Mouse (Mus musculus): ENCODE measurements around the gene Htr3a. TPM values are rescaled to one million over a fixed set of nuclear protein-coding genes. Genes with fewer than 3 reads are reported as not detected.

The Htr3a gene
- 2.7 and 7.7 TPM in 2 replicates for polyA plus RNA-seq (2016; fragmentation: Nextera tagmentation; extraction: Ambion mirVana)

DNA sequence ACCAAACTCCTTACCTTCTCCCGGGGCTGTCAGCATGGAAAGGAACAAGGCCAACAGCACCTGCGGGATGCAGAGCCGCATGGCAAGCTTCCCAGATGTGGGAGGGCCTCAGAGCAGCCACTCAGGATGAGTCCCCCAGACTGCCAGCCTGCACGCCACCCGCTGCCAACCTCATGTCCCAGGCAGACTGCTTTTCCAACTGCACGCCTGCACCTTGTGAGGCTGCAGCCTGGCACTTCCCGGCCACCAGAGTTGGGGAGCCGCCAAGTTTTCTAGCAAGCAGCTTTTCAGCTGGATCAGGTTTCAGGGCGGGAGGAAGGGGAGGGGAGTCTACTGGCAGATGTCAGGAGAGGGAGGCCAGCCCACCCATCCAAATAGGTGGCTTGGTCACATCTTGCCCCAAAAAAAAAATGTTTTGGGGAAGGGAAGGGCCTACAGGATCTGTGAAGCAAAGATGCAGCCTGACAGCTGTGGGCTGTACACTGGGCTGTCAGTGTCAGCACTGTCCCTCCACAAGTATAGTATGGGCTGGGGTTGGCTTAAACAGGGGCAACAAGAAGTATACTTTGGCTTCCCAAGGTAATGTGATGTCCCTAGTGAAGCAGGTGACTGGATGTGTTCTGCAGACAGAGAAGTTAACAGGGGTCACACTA is at the start of gene Htr3a:
Gene Htr3a, minus strand, starts transcription at position 215 of the 653 bp plus-strand sequence.
- DNase-seq (ENCODE audit: low spot score) = peak; percentile 31
- peak within 1 kb of the TSS; percentile 13; the same call in 1 of the 2 replicates for H3K4me3 ChIP-seq
- no peaks in the 10 kb centered on the region for H3K36me3 ChIP-seq
- no peaks in the 10 kb centered on the region for H3K9me3 ChIP-seq
- H3K4me1 ChIP-seq (replicated peaks) = peaks cover 9% of the 10 kb centered on the region
- H3K27me3 ChIP-seq (ENCODE audit: insufficient read depth, poor library complexity, severe bottlenecking) = peaks cover 20% of the 10 kb centered on the region
- 4% methylated on average over 9 of the region's 9 CpGs for WGBS
- no peak within 1 kb of the TSS; the same call in 1 of the 2 replicates for H3K27ac ChIP-seq

DNA sequence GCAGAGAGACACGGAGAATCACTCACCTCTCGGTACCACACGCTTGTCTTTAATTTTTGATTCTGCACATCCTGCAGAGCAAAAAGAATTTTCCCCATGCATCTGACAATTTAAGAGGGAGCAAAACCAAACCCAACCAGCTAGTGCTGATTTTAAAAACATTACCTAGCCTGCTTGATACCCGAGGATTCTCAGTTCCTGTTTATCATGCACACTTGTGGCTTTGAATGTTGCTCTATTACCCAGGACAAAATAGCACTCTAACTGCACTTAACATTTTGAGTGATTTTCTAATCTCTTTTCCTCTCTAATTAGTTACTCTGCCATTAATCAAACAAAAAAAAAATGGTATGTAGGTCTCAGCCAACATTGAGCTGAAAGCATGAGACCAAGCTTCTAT is 36.7 kb upstream of the Htr3a start:
- no peak overlapping the region for H3K4me3 ChIP-seq
- H3K27ac ChIP-seq = no peak overlapping the region
- H3K36me3 ChIP-seq = no peaks in the 10 kb centered on the region
- H3K27me3 ChIP-seq (ENCODE audit: insufficient read depth, poor library complexity, severe bottlenecking) = no peaks in the 10 kb centered on the region
- no peak for DNase-seq (ENCODE audit: low spot score)
- H3K9me3 ChIP-seq = no peaks in the 10 kb centered on the region
- H3K4me1 ChIP-seq (replicated peaks) = no peaks in the 10 kb centered on the region
- 93% methylated on average over 4 of the region's 4 CpGs for WGBS

DNA sequence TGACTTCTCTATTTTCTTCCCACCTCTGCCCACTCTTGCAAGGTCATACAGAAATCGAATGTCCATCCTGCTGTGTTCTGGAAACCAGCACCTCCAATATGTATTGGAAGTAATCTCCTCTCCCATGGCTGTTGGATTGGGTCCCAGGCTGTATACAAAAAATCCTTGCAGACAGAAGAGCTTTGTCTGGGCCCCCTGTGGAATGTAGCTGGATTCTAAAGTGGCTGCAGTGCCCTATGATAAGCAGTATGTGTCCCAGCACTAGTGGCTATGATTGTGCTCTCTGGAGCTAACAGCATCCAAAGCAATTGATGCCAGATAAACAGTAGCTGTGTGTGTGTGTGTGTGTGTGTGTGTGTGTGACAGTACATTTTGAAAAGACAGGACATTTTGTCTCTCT is 31.4 kb upstream of the Htr3a start:
- no peak overlapping the region for H3K27ac ChIP-seq
- no peaks in the 10 kb centered on the region for H3K27me3 ChIP-seq (ENCODE audit: insufficient read depth, poor library complexity, severe bottlenecking)
- H3K9me3 ChIP-seq = no peaks in the 10 kb centered on the region
- no peak overlapping the region for H3K4me3 ChIP-seq
- H3K4me1 ChIP-seq (replicated peaks) = no peaks in the 10 kb centered on the region
- 88% methylated on average over 1 of the region's 1 CpGs for WGBS
- no peak for DNase-seq (ENCODE audit: low spot score)
- no peaks in the 10 kb centered on the region for H3K36me3 ChIP-seq

DNA sequence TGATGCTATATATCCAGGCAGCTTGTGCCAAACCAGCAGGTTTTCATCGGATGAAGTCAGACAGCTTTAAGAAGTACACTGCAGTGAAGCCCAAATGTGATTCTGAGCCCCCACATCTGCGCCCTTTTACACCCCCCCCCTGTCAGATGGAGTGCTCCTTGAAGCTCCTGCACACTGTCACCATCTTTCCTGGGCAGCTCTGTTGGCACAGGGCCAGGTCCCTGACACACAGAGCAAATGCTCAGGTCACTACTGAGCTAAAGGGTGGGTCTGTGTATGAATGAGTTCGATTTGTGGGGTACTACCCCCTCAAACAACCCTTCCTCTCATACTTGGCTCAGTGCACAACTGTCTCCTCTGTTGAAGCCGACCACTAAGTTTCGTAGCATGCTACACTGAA is 18.5 kb upstream of the Htr3a start:
- Histone ChIP-seq H3K36me3 (no peaks in the 10 kb centered on the region), H3K27ac (no peak overlapping the region), H3K9me3 (no peaks in the 10 kb centered on the region), H3K4me3 (no peak overlapping the region), H3K27me3 (ENCODE audit: insufficient read depth, poor library complexity, severe bottlenecking) (peaks cover 5% of the 10 kb centered on the region), H3K4me1 (replicated peaks) (peaks cover 10% of the 10 kb centered on the region; the same call in 1 of the 2 replicates)
- no peak for DNase-seq (ENCODE audit: low spot score)
- 87% methylated on average over 5 of the region's 5 CpGs for WGBS

DNA sequence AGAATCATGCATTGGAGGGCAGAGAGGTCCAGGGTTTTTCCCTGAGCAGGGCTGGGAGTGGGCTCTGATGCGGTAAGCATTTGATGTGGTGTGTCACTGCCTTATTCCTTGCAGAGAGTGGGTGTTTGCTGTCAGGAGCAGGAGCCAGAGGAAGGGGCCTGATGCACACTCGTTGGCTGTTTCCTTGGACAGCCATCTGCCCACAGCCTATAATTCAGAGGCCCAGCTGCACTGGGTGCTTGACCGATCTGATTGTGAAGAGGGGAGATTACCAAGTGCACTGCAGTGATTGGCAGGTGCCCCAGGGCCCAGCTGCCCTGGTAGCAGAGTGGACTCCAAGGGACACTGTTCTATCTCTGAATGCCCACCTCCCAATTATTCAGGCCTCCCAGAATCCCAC is 17.9 kb upstream of the Htr3a start:
- 74% methylated on average over 3 of the region's 3 CpGs for WGBS
- no peak for DNase-seq (ENCODE audit: low spot score)
- peak overlapping the region; percentile 46 for H3K27ac ChIP-seq

DNA sequence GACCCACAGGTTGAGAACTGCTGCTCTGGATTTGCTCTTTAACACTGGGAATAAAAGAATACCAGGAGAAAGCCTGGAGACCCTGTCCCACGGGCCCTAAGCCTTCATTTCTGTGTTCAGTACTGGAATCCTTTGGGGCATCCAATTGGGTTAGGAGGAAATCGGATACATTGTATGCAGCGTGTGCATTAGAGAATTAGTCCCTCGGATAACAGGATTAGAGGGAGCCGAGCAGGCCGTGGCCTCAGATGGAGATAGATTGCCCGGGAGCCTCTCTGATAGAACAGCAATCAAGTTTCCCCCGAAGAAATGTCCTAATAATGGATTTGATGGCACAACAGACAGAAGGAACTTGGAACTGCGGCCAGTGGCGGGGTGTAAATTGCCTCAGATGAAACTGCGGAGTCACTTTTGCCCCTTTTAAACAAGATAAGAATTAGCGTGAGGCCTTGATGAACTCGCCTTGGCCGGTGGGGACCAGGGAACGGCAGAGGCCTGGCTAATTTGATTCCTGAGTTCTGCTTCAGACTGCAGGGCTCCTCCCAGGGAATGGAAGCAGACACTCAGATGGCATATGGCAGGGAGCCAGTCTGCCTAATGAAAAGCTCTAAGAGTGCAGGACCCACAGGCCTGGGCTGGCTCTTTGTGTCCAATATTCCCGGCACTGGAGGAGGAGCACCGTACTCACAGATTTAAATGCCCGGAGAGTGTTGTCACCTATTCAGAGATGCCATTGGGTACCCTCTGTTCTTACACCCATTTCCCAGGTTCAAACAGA is 5.3 kb upstream of the Htr3a start:
- Histone ChIP-seq H3K36me3 (no peaks in the 10 kb centered on the region), H3K27me3 (ENCODE audit: insufficient read depth, poor library complexity, severe bottlenecking) (no peaks in the 10 kb centered on the region), H3K4me3 (no peak overlapping the region), H3K4me1 (replicated peaks) (peaks cover 1% of the 10 kb centered on the region), H3K9me3 (no peaks in the 10 kb centered on the region), H3K27ac (0 out of 2 replicates have a peak overlapping the region, but pooled peaks have one; percentile 23)
- WGBS = 83% methylated on average over 18 of the region's 18 CpGs
- DNase-seq (ENCODE audit: low spot score) = peak; percentile 24

More for the DNA sequence above, 17.9 kb upstream of the Htr3a start:
- H3K4me3 ChIP-seq = no peak overlapping the region
- no peaks in the 10 kb centered on the region for H3K9me3 ChIP-seq
- H3K36me3 ChIP-seq = no peaks in the 10 kb centered on the region
- peaks cover 10% of the 10 kb centered on the region; the same call in 1 of the 2 replicates for H3K4me1 ChIP-seq (replicated peaks)
- peaks cover 5% of the 10 kb centered on the region for H3K27me3 ChIP-seq (ENCODE audit: insufficient read depth, poor library complexity, severe bottlenecking)

DNA sequence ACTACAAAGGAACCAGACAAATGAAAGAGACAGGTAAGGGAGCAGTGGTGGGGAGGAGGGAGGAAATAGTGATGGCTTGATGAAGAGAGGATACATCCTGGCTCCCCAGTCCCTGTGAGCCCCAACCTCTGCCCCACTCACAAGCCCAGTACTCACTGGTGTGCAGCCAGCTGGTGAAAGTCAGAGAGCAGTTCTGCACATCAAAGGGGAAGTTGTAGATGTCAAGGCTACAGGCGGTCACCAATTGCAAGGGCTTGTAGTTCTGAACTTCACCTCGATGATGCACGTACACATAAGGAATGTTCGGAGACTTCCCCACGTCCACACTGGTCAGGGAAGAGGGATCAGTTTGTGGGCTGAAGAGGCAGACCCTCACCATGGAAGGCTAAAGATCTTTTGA is 6.5 kb downstream of the Htr3a start:
- 86% methylated on average over 5 of the region's 5 CpGs for WGBS
- Histone ChIP-seq H3K27me3 (ENCODE audit: insufficient read depth, poor library complexity, severe bottlenecking) (0 out of 2 replicates have a peak, but pooled peaks cover 2% of the 10 kb centered on the region), H3K36me3 (no peaks in the 10 kb centered on the region), H3K27ac (no peak overlapping the region), H3K4me3 (no peak overlapping the region), H3K9me3 (no peaks in the 10 kb centered on the region), H3K4me1 (replicated peaks) (no peaks in the 10 kb centered on the region; the same call in 1 of the 2 replicates)
- DNase-seq (ENCODE audit: low spot score) = no peak

DNA sequence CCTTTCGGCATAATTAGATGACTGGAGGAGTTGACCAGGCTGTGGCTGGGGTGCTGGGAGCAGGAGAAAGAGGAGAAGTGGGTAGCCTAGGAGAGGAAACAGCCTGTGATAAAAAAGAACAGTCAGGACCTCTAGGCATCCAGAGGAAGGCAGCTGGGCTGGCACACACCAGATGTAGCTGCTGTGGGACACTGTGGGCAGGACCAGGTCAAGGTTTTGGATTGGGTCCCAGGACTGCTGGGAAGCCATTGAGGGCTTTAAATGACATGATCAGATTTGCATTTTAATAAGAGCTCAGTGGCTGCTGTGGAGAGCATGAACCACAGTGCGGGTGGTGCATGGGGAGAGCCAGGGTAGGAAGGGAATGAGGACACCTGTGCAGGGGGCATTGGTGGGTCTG is 7.1 kb downstream of the Htr3a start:
- no peak for DNase-seq (ENCODE audit: low spot score)
- no peaks in the 10 kb centered on the region for H3K9me3 ChIP-seq
- H3K4me1 ChIP-seq (replicated peaks) = no peaks in the 10 kb centered on the region; the same call in 1 of the 2 replicates
- H3K36me3 ChIP-seq = no peaks in the 10 kb centered on the region
- WGBS = 77% methylated on average over 2 of the region's 2 CpGs
- H3K27me3 ChIP-seq (ENCODE audit: insufficient read depth, poor library complexity, severe bottlenecking) = no peaks in the 10 kb centered on the region
- H3K4me3 ChIP-seq = no peak overlapping the region
- H3K27ac ChIP-seq = no peak overlapping the region

DNA sequence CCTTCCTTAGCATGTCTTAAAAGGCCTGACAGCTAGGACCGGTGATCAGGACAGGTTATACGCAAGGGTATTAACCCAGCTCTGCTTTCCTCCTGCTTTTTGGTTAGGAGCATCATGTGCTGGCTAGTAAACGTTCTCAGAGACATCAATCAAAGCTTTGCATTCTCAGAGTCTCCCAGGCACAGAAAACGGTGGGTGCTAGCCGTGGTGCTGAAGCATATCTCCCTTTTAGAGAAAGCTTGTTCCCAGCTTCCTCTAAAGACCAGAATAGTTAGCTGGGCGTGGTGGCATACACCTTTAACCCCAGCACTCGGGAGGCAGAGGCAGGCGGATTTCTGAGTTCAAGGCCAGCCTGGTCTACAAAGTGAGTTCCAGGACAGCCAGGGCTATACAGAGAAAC is 12.3 kb downstream of the Htr3a start:
- no peak overlapping the region for H3K4me3 ChIP-seq
- H3K36me3 ChIP-seq = no peaks in the 10 kb centered on the region
- peaks cover 40% of the 10 kb centered on the region for H3K4me1 ChIP-seq (replicated peaks)
- H3K9me3 ChIP-seq = no peaks in the 10 kb centered on the region
- no peak overlapping the region for H3K27ac ChIP-seq
- DNase-seq (ENCODE audit: low spot score) = peak; percentile 53
- peaks cover 14% of the 10 kb centered on the region for H3K27me3 ChIP-seq (ENCODE audit: insufficient read depth, poor library complexity, severe bottlenecking)
- WGBS = 41% methylated on average over 8 of the region's 8 CpGs

DNA sequence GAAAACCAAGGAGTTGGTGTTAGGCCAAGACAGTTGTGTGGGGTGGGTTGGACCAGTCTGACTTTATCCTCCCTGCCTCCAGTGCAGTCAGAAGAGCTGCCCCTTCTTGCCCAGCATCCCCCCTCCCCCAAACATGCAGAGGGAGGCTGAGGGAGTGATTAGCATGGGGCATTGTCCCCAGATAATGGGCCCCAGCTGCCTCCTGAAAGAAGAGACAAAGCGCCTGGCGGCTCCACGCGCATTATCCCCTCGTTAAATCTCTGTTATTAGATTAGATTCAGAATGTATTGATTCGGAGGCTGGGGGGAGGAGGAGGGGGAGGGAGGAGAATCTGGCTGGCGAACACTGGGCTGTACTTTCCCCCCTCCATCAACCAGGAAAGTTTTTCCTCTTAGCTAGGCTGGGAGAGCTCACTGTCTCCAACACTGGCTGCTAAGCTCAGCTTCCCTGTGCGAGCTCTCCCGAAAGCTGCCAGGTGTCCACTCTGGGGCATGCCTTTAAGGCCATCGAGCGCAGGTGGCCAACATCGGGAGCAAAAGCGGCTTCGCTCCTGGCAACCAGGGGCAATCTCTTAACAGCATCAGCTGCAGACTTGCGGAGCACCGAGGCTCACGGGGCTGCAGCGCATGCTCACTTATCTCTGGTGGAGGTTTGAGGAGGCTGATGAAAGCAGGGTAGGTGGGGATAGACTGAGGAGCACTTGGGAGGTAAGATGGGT is 14.9 kb downstream of the Htr3a start:
- H3K4me3 ChIP-seq = peak overlapping the region; percentile 44
- H3K36me3 ChIP-seq = no peaks in the 10 kb centered on the region
- H3K27me3 ChIP-seq (ENCODE audit: insufficient read depth, poor library complexity, severe bottlenecking) = peaks cover 14% of the 10 kb centered on the region
- peaks cover 43% of the 10 kb centered on the region for H3K4me1 ChIP-seq (replicated peaks)
- peak; percentile 82 for DNase-seq (ENCODE audit: low spot score)
- WGBS = 15% methylated on average over 18 of the region's 18 CpGs
- H3K9me3 ChIP-seq = no peaks in the 10 kb centered on the region
- peak overlapping the region; percentile 91 for H3K27ac ChIP-seq

DNA sequence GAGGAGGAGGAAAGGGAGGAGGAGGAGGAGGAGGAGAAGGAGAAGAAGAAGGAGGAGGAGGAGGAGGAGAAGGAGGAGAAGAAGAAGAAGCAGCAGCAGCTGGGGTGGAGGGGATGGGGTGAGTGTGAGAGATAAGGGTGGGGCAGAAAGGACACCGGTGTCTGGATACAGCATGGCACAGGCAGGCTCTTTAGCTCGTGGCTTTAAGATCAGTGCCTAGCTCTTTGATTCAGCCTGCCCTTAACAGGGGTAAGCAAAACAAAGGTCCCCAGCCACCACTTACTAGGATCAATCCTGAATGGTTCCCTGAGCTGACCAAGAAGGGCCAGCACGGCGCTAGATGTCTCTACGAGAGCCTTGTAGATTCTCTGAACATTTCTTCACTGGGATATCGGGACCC is 16.1 kb downstream of the Htr3a start:
- no peak for DNase-seq (ENCODE audit: low spot score)
- 63% methylated on average over 6 of the region's 6 CpGs for WGBS
- peak overlapping the region; percentile 91 for H3K27ac ChIP-seq

DNA sequence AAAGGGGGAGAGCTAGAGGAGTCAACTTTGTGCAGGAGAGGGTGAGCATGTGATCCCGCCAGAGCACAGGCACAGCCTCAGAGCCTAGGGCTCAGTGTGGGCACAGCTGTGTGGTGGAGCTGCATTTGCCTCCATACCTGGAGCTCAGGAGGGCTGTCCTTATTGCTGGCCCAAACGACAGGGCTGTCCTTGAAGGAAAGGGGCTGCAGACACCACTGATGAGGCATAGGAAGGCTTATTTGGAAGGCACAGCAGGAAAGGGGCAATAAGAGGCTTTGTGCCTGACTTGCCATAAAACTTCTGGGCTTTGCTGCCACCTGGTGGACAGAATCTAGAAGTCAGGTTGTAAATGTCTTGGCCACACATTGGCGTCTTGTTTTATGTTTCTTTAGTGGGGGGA is 16.9 kb downstream of the Htr3a start:
- Histone ChIP-seq H3K4me3 (no peak overlapping the region), H3K4me1 (replicated peaks) (peaks cover 43% of the 10 kb centered on the region), H3K9me3 (no peaks in the 10 kb centered on the region), H3K36me3 (no peaks in the 10 kb centered on the region), H3K27me3 (ENCODE audit: insufficient read depth, poor library complexity, severe bottlenecking) (peaks cover 14% of the 10 kb centered on the region), H3K27ac (peak overlapping the region; percentile 91)
- peak; percentile 83 for DNase-seq (ENCODE audit: low spot score)
- WGBS = 29% methylated on average over 3 of the region's 3 CpGs

More for the DNA sequence above, 16.1 kb downstream of the Htr3a start:
- H3K4me1 ChIP-seq (replicated peaks) = peaks cover 43% of the 10 kb centered on the region
- H3K27me3 ChIP-seq (ENCODE audit: insufficient read depth, poor library complexity, severe bottlenecking) = peaks cover 14% of the 10 kb centered on the region
- no peak overlapping the region for H3K4me3 ChIP-seq
- no peaks in the 10 kb centered on the region for H3K9me3 ChIP-seq
- no peaks in the 10 kb centered on the region for H3K36me3 ChIP-seq
